Mouse (Mus musculus) neutrophil, adult 59 days (primary cell): ENCODE data around the gene Zfp654. TPM values are rescaled to one million over a fixed set of nuclear protein-coding genes. Genes with fewer than 3 reads are reported as not detected.

Experiments used
- total RNA-seq, 2 experiments: library from RNA; stranded (reverse); gene quantifications; 1 replicate in 1 of 2; 2 replicates in 1 of 2; pipeline ENCODE4 v1.2.4; 2023

The Zfp654 gene
- total RNA-seq: 10 to 100 TPM; 11.2 to 12.8 TPM

GRCm38 (mm10) chr16:64851563-64852362, at the start of gene Zfp654, which contains the start of gene Cggbp1:
Gene Zfp654 (minus strand): TSS chr16:64851652.
Gene Cggbp1 (plus strand): TSS chr16:64851996.

DNA sequence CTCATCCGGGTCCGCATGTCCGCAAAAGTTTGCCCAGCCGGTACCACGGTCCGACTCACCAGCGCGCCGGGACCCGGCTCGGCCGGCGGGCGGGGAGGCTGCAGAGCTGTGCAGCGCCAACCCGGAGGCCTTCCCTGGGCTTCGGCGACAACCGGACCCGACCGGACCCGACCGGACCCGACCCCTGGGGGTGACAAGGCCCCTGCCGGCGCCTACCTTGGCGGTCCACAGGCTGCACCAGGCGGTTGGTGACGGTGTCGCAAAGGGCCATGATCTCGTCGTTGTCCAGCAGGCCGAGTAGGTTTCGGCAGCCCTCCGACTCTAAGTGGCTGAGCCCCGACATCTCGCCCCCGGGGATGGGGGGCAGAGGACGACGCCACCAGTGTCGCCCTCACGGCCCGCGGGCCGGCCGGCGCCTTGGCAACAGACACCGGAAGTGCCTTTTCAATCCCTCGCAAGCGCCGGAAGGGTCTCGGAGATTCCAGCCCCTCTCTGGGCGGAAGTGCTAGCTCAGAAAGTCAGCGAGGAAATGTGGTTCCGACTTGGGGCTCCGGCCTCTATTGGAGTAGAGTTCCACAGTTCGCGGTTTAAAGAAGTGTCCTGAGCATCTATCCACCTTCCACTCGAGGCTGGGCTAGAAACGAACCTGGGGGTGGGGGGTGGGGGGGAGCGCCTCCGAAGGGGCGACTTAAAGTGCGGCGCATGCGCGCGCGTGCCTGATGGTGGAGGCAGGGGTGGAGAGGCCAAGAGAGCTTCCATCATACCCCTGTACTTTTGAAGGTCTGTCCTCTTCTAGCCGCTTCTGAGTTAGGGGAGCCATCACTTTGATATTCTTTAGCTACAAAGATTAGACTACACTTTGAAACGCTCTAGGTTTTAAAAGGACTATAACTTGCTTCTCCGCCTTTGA, 80.7 kb downstream of the Zfp654 start, which contains the start of gene 4930453N24Rik:
TSS of gene 4930453N24Rik (minus strand) at position 641 of the 910 bp plus-strand sequence.

Other genes with a start within 250 kb of the Zfp654 start
- not detected for gene Csnka2ip, start 249.2 kb downstream of the Zfp654 start, total RNA-seq
- gene 4930453N24Rik, start 80.5 kb downstream of the Zfp654 start, total RNA-seq: 10 to 100 TPM; 15.3 to 16.3 TPM
- 100 to 1,000 TPM; 113 to 125 TPM for gene Cggbp1, start 344 bp upstream of the Zfp654 start, total RNA-seq